Mouse (Mus musculus) embryo, embryonic 10.5 days (tissue): Measurements from ENCODE around the gene Rtn2.
A peak's percentile ranks its signal among the peaks of the same experiment; 100 is the strongest.

Experiments used
- DNase-seq: peaks from one replicate; pipeline ENCODE4 v3.0.0-alpha.2; 2015; ENCODE audit warnings: low spot score

Gene Rtn2

GRCm38 (mm10) chr7:19268993-19269681 lies 13.3 kb upstream of the Rtn2 start:
- DNase-seq, result peak; percentile 29

- DNase-seq, result peak; percentile 69
These were observed 12.5 kb upstream of the Rtn2 start for GRCm38 (mm10) chr7:19269721-19270441.

GRCm38 (mm10) chr7:19270509-19271237 lies 11.8 kb upstream of the Rtn2 start:
- peak; percentile 47 for DNase-seq

- peak; percentile 93 for DNase-seq
These were observed 10.9 kb upstream of the Rtn2 start, which contains the start of gene Vasp for GRCm38 (mm10) chr7:19271238-19272172. TSS of gene Vasp (minus strand) at chr7:19271817.

GRCm38 (mm10) chr7:19272173-19272764 lies 10.2 kb upstream of the Rtn2 start:
- peak; percentile 90 for DNase-seq

- DNase-seq, result no peak
These were observed 6.2 kb upstream of the Rtn2 start for GRCm38 (mm10) chr7:19276253-19276652.

GRCm38 (mm10) chr7:19279052-19279451 lies 3.4 kb upstream of the Rtn2 start:
- DNase-seq, result no peak

- peak; percentile 28 for DNase-seq
These were observed 2.8 kb upstream of the Rtn2 start, which contains the start of gene Ppm1n for GRCm38 (mm10) chr7:19279581-19280114. TSS of gene Ppm1n (minus strand) at chr7:19280064.

- DNase-seq, result peak; percentile 52
These were observed 632 bp upstream of the Rtn2 start for GRCm38 (mm10) chr7:19281680-19282304.

GRCm38 (mm10) chr7:19282791-19283405 lies 474 bp downstream of the Rtn2 start:
- DNase-seq, result peak; percentile 72

GRCm38 (mm10) chr7:19283406-19283804 lies 981 bp downstream of the Rtn2 start:
- DNase-seq, result no peak

- DNase-seq, result peak; percentile 81
These were observed 2.3 kb downstream of the Rtn2 start for GRCm38 (mm10) chr7:19284763-19285162.

- peak; percentile 58 for DNase-seq
These were observed 8.7 kb downstream of the Rtn2 start for GRCm38 (mm10) chr7:19290969-19291596.

GRCm38 (mm10) chr7:19295503-19296185 lies 13.2 kb downstream of the Rtn2 start:
- DNase-seq, result peak; percentile 98

GRCm38 (mm10) chr7:19297034-19297433 lies 14.6 kb downstream of the Rtn2 start:
- no peak for DNase-seq

GRCm38 (mm10) chr7:19297794-19298193 lies 15.4 kb downstream of the Rtn2 start:
- no peak for DNase-seq

GRCm38 (mm10) chr7:19299194-19299593 lies 16.8 kb downstream of the Rtn2 start:
- peak; percentile 77 for DNase-seq

GRCm38 (mm10) chr7:19300501-19301421 lies 18.3 kb downstream of the Rtn2 start:
- DNase-seq, result peak; percentile 85
